Mouse (Mus musculus) spleen, adult 2 months (tissue): Measurements from ENCODE around the gene Rac3.

Source experiments
- CTCF ChIP-seq: fragments of 200-500 bp; IDR thresholded peaks from 2 replicates; pipeline ENCODE4 v1.5.1; 2011; ENCODE audit warnings: mild to moderate bottlenecking, inconsistent platforms; ENCODE audit not compliant: insufficient read depth, insufficient read length, insufficient replicate concordance; ENCODE audit errors: extremely low read depth
- POLR2A ChIP-seq: fragments of 200-500 bp; IDR thresholded peaks from 2 replicates; pipeline ENCODE4 v1.6.1; 2011; ENCODE audit warnings: low read depth, low read length, inconsistent platforms

DNA sequence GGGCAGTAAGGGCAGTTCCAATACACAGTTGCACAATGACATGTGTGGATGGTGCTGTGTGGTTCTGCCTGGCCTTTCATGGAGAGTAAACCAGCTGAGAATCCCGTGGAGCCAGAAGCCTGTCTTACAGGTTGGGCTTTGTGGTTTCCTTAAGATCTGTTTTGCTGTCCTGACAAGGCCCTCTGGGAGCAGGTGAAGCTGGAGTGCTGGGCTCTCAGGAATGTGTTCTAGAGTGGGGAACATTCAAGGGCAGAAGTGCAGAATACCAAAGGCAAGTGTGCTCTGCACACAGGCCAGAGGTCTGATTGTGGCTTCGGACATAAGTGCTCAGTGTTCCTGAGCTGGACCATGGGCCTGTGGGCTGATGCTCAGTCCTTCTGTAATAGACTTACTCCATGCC is 36.6 kb upstream of the Rac3 start:
- TF ChIP-seq CTCF (no peak), POLR2A (no peak)
